Comparison of ENCODE assay signal across 8 mouse cellular contexts in genomic region chr17:32528408-32529337, GRCm38 (mm10). TPM values are rescaled to one million over a fixed set of nuclear protein-coding genes. Genes with fewer than 3 reads are reported as not detected.
A peak's percentile ranks its signal among the peaks of the same experiment; 100 is the strongest.
DNase-seq lines count a peak whose midpoint lies in the region; ATAC-seq and TF ChIP-seq lines count a peak whose summit lies in the region.

No protein-coding gene starts in this region.

- H3K27me3 ChIP-seq in forebrain, embryonic 13.5 days, result no peaks in the 10 kb centered on the region
- H3K27me3 ChIP-seq in liver, embryonic 16.5 days (ENCODE audit: control insufficient read depth, insufficient read depth, low read depth, low read length), result no peaks in the 10 kb centered on the region
- no peaks in the 10 kb centered on the region for H3K27me3 ChIP-seq in neural tube, embryonic 12.5 days (replicated peaks)
- no peaks in the 10 kb centered on the region for H3K27me3 ChIP-seq in stomach, postnatal 0 days (ENCODE audit: control insufficient read depth, insufficient read depth, low read length)

- peaks cover 4% of the 10 kb centered on the region; the same call in 1 of the 2 replicates for H3K4me1 ChIP-seq in forebrain, embryonic 13.5 days
- peaks cover 3% of the 10 kb centered on the region; the same call in 1 of the 2 replicates for H3K4me1 ChIP-seq in liver, embryonic 16.5 days (ENCODE audit: control insufficient read depth, low read depth, low read length)
- H3K4me1 ChIP-seq in neural tube, embryonic 12.5 days, result peaks cover 7% of the 10 kb centered on the region; the same call in 1 of the 2 replicates
- no peaks in the 10 kb centered on the region for H3K4me1 ChIP-seq in stomach, postnatal 0 days (replicated peaks; ENCODE audit: control insufficient read depth, insufficient read depth)

- peak; percentile 83 for DNase-seq in ES-CJ7 (ENCODE audit: low read depth, low spot score)
- DNase-seq in heart, postnatal 10 days, result peak; percentile 94 to 96
- DNase-seq in large intestine, adult 2 months (ENCODE audit: low read depth, low spot score), result peak; percentile 97
- peak; percentile 94 for DNase-seq in stomach, postnatal 0 days (ENCODE audit: low spot score)

- H3K9me3 ChIP-seq in forebrain, embryonic 13.5 days (replicated peaks), result no peaks in the 10 kb centered on the region
- H3K9me3 ChIP-seq in liver, embryonic 16.5 days (replicated peaks; ENCODE audit: control insufficient read depth, low read length), result no peaks in the 10 kb centered on the region
- H3K9me3 ChIP-seq in neural tube, embryonic 12.5 days, result no peaks in the 10 kb centered on the region
- no peaks in the 10 kb centered on the region for H3K9me3 ChIP-seq in stomach, postnatal 0 days (ENCODE audit: control insufficient read depth, low read length)

- TF ChIP-seq CTCF in stomach, postnatal 0 days (IDR thresholded peaks at IDR 0.05; ENCODE audit: low read depth), result peak; percentile 90

- TF ChIP-seq EP300 in stomach, postnatal 0 days (optimal IDR thresholded peaks at IDR 0.05), result no peak

- ATAC-seq in cerebellum, adult (ENCODE audit: insufficient number of reproducible peaks, low FRiP score, low TSS enrichment), result peak; percentile 90
- ATAC-seq in forebrain, embryonic 13.5 days, result peak; percentile 58; the same call in 1 of the 2 replicates
- peak; percentile 93 for ATAC-seq in liver, embryonic 16.5 days (ENCODE audit: low read depth)
- peak; percentile 58; the same call in 1 of the 2 replicates for ATAC-seq in neural tube, embryonic 12.5 days (ENCODE audit: low FRiP score, low read depth)
- ATAC-seq in stomach, postnatal 0 days (ENCODE audit: low FRiP score, low TSS enrichment), result peak; percentile 97

- intact Hi-C loops in heart, postnatal 10 days (cut with DNase I), result loop anchor here (1.0 to 5.0 kb wide), 2 partner anchors 109 to 154 kb away; no protein-coding TSS in a partner anchor

- peaks cover 15% of the 10 kb centered on the region for H3K36me3 ChIP-seq in forebrain, embryonic 13.5 days (ENCODE audit: poor library complexity, severe bottlenecking)
- no peaks in the 10 kb centered on the region for H3K36me3 ChIP-seq in liver, embryonic 16.5 days (ENCODE audit: control insufficient read depth, insufficient read depth)
- peaks cover 10% of the 10 kb centered on the region; the same call in 1 of the 2 replicates for H3K36me3 ChIP-seq in neural tube, embryonic 12.5 days
- H3K36me3 ChIP-seq in stomach, postnatal 0 days (ENCODE audit: control insufficient read depth, insufficient read depth, low read length), result no peaks in the 10 kb centered on the region

- H3K4me2 ChIP-seq in forebrain, embryonic 13.5 days, result peak overlapping the region; percentile 51
- H3K4me2 ChIP-seq in liver, embryonic 16.5 days (ENCODE audit: low read depth, low read length), result peak overlapping the region; percentile 64
- H3K4me2 ChIP-seq in neural tube, embryonic 12.5 days (replicated peaks), result peak overlapping the region; percentile 58
- H3K4me2 ChIP-seq in stomach, postnatal 0 days (replicated peaks; ENCODE audit: low read depth), result peak overlapping the region; percentile 50

- H3K9ac ChIP-seq in forebrain, embryonic 13.5 days, result peak overlapping the region; percentile 57
- peak overlapping the region; percentile 56 for H3K9ac ChIP-seq in liver, embryonic 16.5 days (ENCODE audit: low read depth, low read length)
- no peak overlapping the region; the same call in 1 of the 2 replicates for H3K9ac ChIP-seq in neural tube, embryonic 12.5 days
- peak overlapping the region; percentile 51 for H3K9ac ChIP-seq in stomach, postnatal 0 days (ENCODE audit: low read length)

- peak overlapping the region; percentile 23 for H3K4me3 ChIP-seq in forebrain, embryonic 13.5 days
- H3K4me3 ChIP-seq in liver, embryonic 16.5 days (ENCODE audit: low read depth, low read length), result peak overlapping the region; percentile 56
- H3K4me3 ChIP-seq in neural tube, embryonic 12.5 days, result peak overlapping the region; percentile 24; the same call in 1 of the 2 replicates
- peak overlapping the region; percentile 30 for H3K4me3 ChIP-seq in stomach, postnatal 0 days (ENCODE audit: low read depth, low read length)

- WGBS in forebrain, embryonic 13.5 days, result 16% methylated on average over 26 of the region's 26 CpGs
- 16% methylated on average over 26 of the region's 26 CpGs for WGBS in large intestine, adult 2 months
- 10% methylated on average over 26 of the region's 26 CpGs for WGBS in liver, embryonic 16.5 days (ENCODE audit: insufficient replicate concordance)
- WGBS in neural tube, embryonic 12.5 days, result 16% methylated on average over 26 of the region's 26 CpGs
- 21% methylated on average over 26 of the region's 26 CpGs for WGBS in stomach, postnatal 0 days

- no peak overlapping the region for H3K27ac ChIP-seq in forebrain, embryonic 13.5 days
- H3K27ac ChIP-seq in liver, embryonic 16.5 days (ENCODE audit: low read length), result no peak overlapping the region
- H3K27ac ChIP-seq in neural tube, embryonic 12.5 days, result no peak overlapping the region
- peak overlapping the region; percentile 40; the same call in 1 of the 2 replicates for H3K27ac ChIP-seq in stomach, postnatal 0 days (replicated peaks)

RNA-seq across cellular contexts. Expression of gene Cyp4f16, which starts 7.7 kb away (rescaled TPM):
- polyA plus RNA-seq in forebrain, embryonic 13.5 days (2015; fragmentation: Nextera tagmentation; extraction: Ambion mirVana), result 21.1 and 21.4 TPM in 2 replicates
- 10 to 100 TPM in 1 of 2 experiments, 1 to 10 TPM in 1; 8.3 to 12.2 TPM for total RNA-seq in heart, postnatal 10 days (2021)
- polyA plus RNA-seq in large intestine, adult 2 months (2012; rRNA removed), result 61.9 and 154 TPM in 2 replicates
- 4.4 and 4.6 TPM in 2 replicates for polyA plus RNA-seq in liver, embryonic 16.5 days (2015; fragmentation: Nextera tagmentation; extraction: Ambion mirVana)
- polyA plus RNA-seq in neural tube, embryonic 12.5 days (2016; fragmentation: Nextera tagmentation; extraction: Ambion mirVana), result 19.8 and 25.3 TPM in 2 replicates
- polyA plus RNA-seq in stomach, postnatal 0 days (2015; fragmentation: Nextera tagmentation; extraction: Ambion mirVana), result 18.3 and 18.6 TPM in 2 replicates

RNA-seq across cellular contexts. Expression of gene Cyp4f17, which starts 22.8 kb away (rescaled TPM):
- 7.0 and 7.8 TPM in 2 replicates for polyA plus RNA-seq in forebrain, embryonic 13.5 days (2015; fragmentation: Nextera tagmentation; extraction: Ambion mirVana)
- total RNA-seq in heart, postnatal 10 days (2021), result 1 to 10 TPM; 6.4 to 6.8 TPM
- 2.7 TPM in 2 replicates for polyA plus RNA-seq in large intestine, adult 2 months (2012; rRNA removed)
- 0.62 and 0.87 TPM in 2 replicates for polyA plus RNA-seq in liver, embryonic 16.5 days (2015; fragmentation: Nextera tagmentation; extraction: Ambion mirVana)
- 9.5 and 10.8 TPM in 2 replicates for polyA plus RNA-seq in neural tube, embryonic 12.5 days (2016; fragmentation: Nextera tagmentation; extraction: Ambion mirVana)
- polyA plus RNA-seq in stomach, postnatal 0 days (2015; fragmentation: Nextera tagmentation; extraction: Ambion mirVana), result 3.5 and 3.8 TPM in 2 replicates
